Mouse (Mus musculus) hindbrain, embryonic 12.5 days (tissue): ENCODE results near the gene Arhgap31. TPM values are rescaled to one million over a fixed set of nuclear protein-coding genes. Genes with fewer than 3 reads are reported as not detected.

Experiments
- polyA plus RNA-seq: library from polyadenylated mRNA; unstranded; fragments of >200 nt; fragmentation: Nextera tagmentation; extraction: Ambion mirVana; gene quantifications from 2 replicates; pipeline ENCODE4 v1.2.1, GENCODE M21; 2016

The Arhgap31 gene
- polyA plus RNA-seq, 1 experiment from 2014 or later: 15.4 TPM

Other genes with a start within 250 kb of the Arhgap31 start
- gene Timmdc1, start 190.6 kb downstream of the Arhgap31 start, polyA plus RNA-seq: 31.6 and 35.1 TPM in 2 replicates
- 73.5 and 76.8 TPM in 2 replicates for gene Poglut1, start 163.0 kb downstream of the Arhgap31 start, polyA plus RNA-seq
- 65.3 and 67.4 TPM in 2 replicates for gene Tmem39a, start 154.6 kb downstream of the Arhgap31 start, polyA plus RNA-seq
- 29.9 and 33.4 TPM in 2 replicates for gene B4galt4, start 29.0 kb upstream of the Arhgap31 start, polyA plus RNA-seq
- gene Upk1b, start 87.1 kb upstream of the Arhgap31 start, polyA plus RNA-seq: 3.2 and 3.8 TPM in 2 replicates
- gene 4930435E12Rik, start 115.5 kb upstream of the Arhgap31 start, polyA plus RNA-seq: not detected in 2 replicates
- 4.9 and 5.0 TPM in 2 replicates for gene Igsf11, start 179.4 kb upstream of the Arhgap31 start, polyA plus RNA-seq